Mouse (Mus musculus): ENCODE measurements around the gene Gm281.

DNA sequence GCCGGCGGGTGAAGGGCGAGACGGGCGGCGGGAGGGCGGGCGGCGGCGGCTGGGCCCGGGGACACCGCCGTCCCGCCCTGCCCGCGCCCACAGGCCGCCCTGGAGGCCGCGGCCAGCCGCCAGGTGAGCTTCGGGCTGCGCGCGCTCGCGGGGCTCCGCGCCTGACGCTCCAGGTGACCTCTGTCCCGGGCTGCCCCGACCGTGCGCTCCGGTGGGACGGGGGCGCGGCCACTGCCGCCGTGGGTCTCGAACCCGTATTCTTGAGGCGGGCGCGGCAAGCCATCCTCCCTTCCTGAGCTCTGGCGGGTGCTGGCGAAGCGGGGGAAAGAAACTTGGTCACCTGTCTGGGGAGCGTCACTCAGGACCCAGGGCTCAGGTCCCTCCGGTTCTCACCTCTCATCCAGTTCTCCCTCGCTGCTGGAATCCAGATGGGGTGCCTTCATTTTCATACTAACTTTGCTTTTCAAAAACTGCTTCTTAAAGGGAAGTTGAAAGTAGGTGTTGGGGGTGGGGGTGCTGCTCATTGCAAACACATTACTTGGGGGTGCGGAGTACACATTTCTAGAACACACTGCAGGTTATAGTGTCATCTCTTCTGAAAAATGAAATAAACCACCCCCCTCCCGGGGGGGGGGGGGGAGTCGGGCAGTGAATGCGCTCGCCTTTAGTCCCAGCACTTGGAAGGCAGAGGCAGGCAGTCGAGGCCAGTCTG is 47.3 kb upstream of the Gm281 start, which contains the start of the genes Atxn7 and Thoc7:
- TF ChIP-seq POLR2A (IDR thresholded peaks at IDR 0.05; ENCODE audit: control insufficient read depth, extremely low read depth, insufficient read depth, low read length, poor library complexity) (no peak), CTCF (IDR thresholded peaks at IDR 0.05; ENCODE audit: borderline replicate concordance, control insufficient read depth, extremely low read depth, insufficient read depth, low read length, poor library complexity) (no peak)
